Comparison of ENCODE assay signal across 8 mouse cellular contexts in genomic region chr10:112159882-112160560, GRCm38 (mm10). TPM values are rescaled to one million over a fixed set of nuclear protein-coding genes. Genes with fewer than 3 reads are reported as not detected.
A peak's percentile ranks its signal among the peaks of the same experiment; 100 is the strongest.
DNase-seq lines count a peak whose midpoint lies in the region; ATAC-seq and TF ChIP-seq lines count a peak whose summit lies in the region.
"Not testable (repeated sequence)": the region's sequence is repeated elsewhere in the genome, so short reads cannot be mapped to it uniquely, and the experiment has no call there.

Gene Glipr1l3 (minus strand): TSS chr10:112160327.

- not testable (repeated sequence) for H3K9me3 ChIP-seq in embryonic facial prominence, embryonic 14.5 days (ENCODE audit: control insufficient read depth, low read length); heart, embryonic 11.5 days (replicated peaks; ENCODE audit: control insufficient read depth, low read length); kidney, embryonic 16.5 days (ENCODE audit: low read length); limb, embryonic 14.5 days (ENCODE audit: control insufficient read depth, low read length); midbrain, embryonic 16.5 days (replicated peaks; ENCODE audit: control insufficient read depth, low read length, poor library complexity, severe bottlenecking)

- not testable (repeated sequence) for H3K36me3 ChIP-seq in embryonic facial prominence, embryonic 14.5 days (ENCODE audit: control insufficient read depth, insufficient read depth, low read length); heart, embryonic 11.5 days (ENCODE audit: control insufficient read depth, insufficient read depth, low read length); kidney, embryonic 16.5 days (ENCODE audit: insufficient read depth, low read length); limb, embryonic 14.5 days (ENCODE audit: control insufficient read depth, insufficient read depth, low read length); midbrain, embryonic 16.5 days (ENCODE audit: control insufficient read depth, insufficient read depth, low read length); spleen, adult 2 months (ENCODE audit: control insufficient read depth, insufficient read depth, low read length)

- ATAC-seq in embryonic facial prominence, embryonic 14.5 days (ENCODE audit: low read depth): peak; percentile 89
- peak; percentile 44; the same call in 1 of the 2 replicates for ATAC-seq in heart, embryonic 11.5 days (replicated peaks; ENCODE audit: insufficient number of reproducible peaks, low FRiP score, low TSS enrichment)
- peak; percentile 88 for ATAC-seq in kidney, embryonic 16.5 days (ENCODE audit: low FRiP score, low TSS enrichment)
- ATAC-seq in limb, embryonic 14.5 days (ENCODE audit: low FRiP score, low read depth): peak; percentile 78
- peak; percentile 97 for ATAC-seq in midbrain, embryonic 16.5 days

- 22% methylated on average over 15 of the region's 15 CpGs for WGBS in bone marrow, adult 2 months
- WGBS in embryonic facial prominence, embryonic 14.5 days: 23% methylated on average over 15 of the region's 15 CpGs
- WGBS in heart, embryonic 11.5 days (ENCODE audit: insufficient replicate concordance): 29% methylated on average over 15 of the region's 15 CpGs
- WGBS in kidney, embryonic 16.5 days: 21% methylated on average over 15 of the region's 15 CpGs
- WGBS in limb, embryonic 14.5 days: 19% methylated on average over 15 of the region's 15 CpGs
- 8% methylated on average over 15 of the region's 15 CpGs for WGBS in midbrain, embryonic 16.5 days
- 26% methylated on average over 15 of the region's 15 CpGs for WGBS in spleen, adult 2 months

- H3K27me3 ChIP-seq in embryonic facial prominence, embryonic 14.5 days (replicated peaks; ENCODE audit: control insufficient read depth, insufficient read depth, low read length); heart, embryonic 11.5 days (ENCODE audit: control insufficient read depth, insufficient read depth, low read length); kidney, embryonic 16.5 days (ENCODE audit: insufficient read depth, low read length); limb, embryonic 14.5 days (ENCODE audit: control insufficient read depth, insufficient read depth, low read length); midbrain, embryonic 16.5 days (ENCODE audit: control insufficient read depth, insufficient read depth, low read depth, low read length); spleen, adult 2 months (ENCODE audit: control insufficient read depth, insufficient read depth, low read length): not testable (repeated sequence)

- not testable (repeated sequence) for TF ChIP-seq POLR2A in bone marrow, adult 2 months (IDR thresholded peaks at IDR 0.05; ENCODE audit: borderline replicate concordance, control insufficient read depth, low read depth, low read length); limb, embryonic 14.5 days (IDR thresholded peaks at IDR 0.05; ENCODE audit: borderline replicate concordance, extremely low read depth, insufficient read depth, insufficient read length); spleen, adult 2 months (IDR thresholded peaks at IDR 0.05; ENCODE audit: low read depth, low read length)

- H3K27ac ChIP-seq in bone marrow, adult 2 months (ENCODE audit: control insufficient read depth, insufficient read depth, low read depth, low read length, poor library complexity); embryonic facial prominence, embryonic 14.5 days (replicated peaks; ENCODE audit: low read depth, low read length); heart, embryonic 11.5 days (ENCODE audit: low read depth, low read length); kidney, embryonic 16.5 days (ENCODE audit: low read length); limb, embryonic 14.5 days (replicated peaks; ENCODE audit: low read depth, low read length); spleen, adult 2 months (ENCODE audit: insufficient read depth, low read length): not testable (repeated sequence)
- H3K27ac ChIP-seq in midbrain, embryonic 16.5 days (ENCODE audit: low read length): peak within 1 kb of the TSS; percentile 65

- H3K4me2 ChIP-seq in embryonic facial prominence, embryonic 14.5 days (ENCODE audit: low read depth, low read length): peak within 1 kb of the TSS; percentile 20; the same call in 1 of the 2 replicates
- not testable (repeated sequence) for H3K4me2 ChIP-seq in heart, embryonic 11.5 days; kidney, embryonic 16.5 days (replicated peaks; ENCODE audit: low read depth, low read length)
- peak within 1 kb of the TSS; percentile 32 for H3K4me2 ChIP-seq in limb, embryonic 14.5 days (replicated peaks; ENCODE audit: low read depth, low read length, severe bottlenecking)
- H3K4me2 ChIP-seq in midbrain, embryonic 16.5 days (ENCODE audit: low read length): peak within 1 kb of the TSS; percentile 47

- peak; percentile 78 for TF ChIP-seq CTCF in bone marrow, adult 2 months (IDR thresholded peaks at IDR 0.05; ENCODE audit: control insufficient read depth, insufficient read depth, low read length)
- peak; percentile 19; the same call in 1 of the 2 replicates for TF ChIP-seq CTCF in spleen, adult 2 months (IDR thresholded peaks at IDR 0.05; ENCODE audit: extremely low read depth, insufficient read depth, insufficient read length, insufficient replicate concordance)

- H3K9ac ChIP-seq in embryonic facial prominence, embryonic 14.5 days (ENCODE audit: low read depth, low read length); heart, embryonic 11.5 days (ENCODE audit: low read depth, low read length); kidney, embryonic 16.5 days (replicated peaks; ENCODE audit: low read length); limb, embryonic 14.5 days (ENCODE audit: low read depth, low read length, severe bottlenecking); midbrain, embryonic 16.5 days (ENCODE audit: low read depth, low read length): not testable (repeated sequence)

- not testable (repeated sequence) for H3K4me1 ChIP-seq in bone marrow, adult 2 months (ENCODE audit: control insufficient read depth, insufficient read depth, low read length); embryonic facial prominence, embryonic 14.5 days (ENCODE audit: control insufficient read depth, insufficient read depth, low read length); heart, embryonic 11.5 days (ENCODE audit: control insufficient read depth, insufficient read depth, low read length); kidney, embryonic 16.5 days (ENCODE audit: insufficient read depth, low read length); limb, embryonic 14.5 days (ENCODE audit: control insufficient read depth, insufficient read depth, low read length); midbrain, embryonic 16.5 days (ENCODE audit: control insufficient read depth, insufficient read depth, low read length); spleen, adult 2 months (ENCODE audit: control insufficient read depth, insufficient read depth, insufficient read length)

- peak; percentile 38 to 55 for DNase-seq in B cell, adult 2 months
- DNase-seq in embryonic facial prominence, embryonic 14.5 days (ENCODE audit: low spot score): peak; percentile 95
- peak; percentile 96 for DNase-seq in limb, embryonic 14.5 days (ENCODE audit: low spot score)
- DNase-seq in spleen, adult 2 months (ENCODE audit: low read depth in 1 of 2, low spot score in 2 of 2): peak in 1 of 2 experiments; percentile 18

- H3K4me3 ChIP-seq in bone marrow, adult 2 months (replicated peaks; ENCODE audit: control insufficient read depth, low read depth, low read length); embryonic facial prominence, embryonic 14.5 days (ENCODE audit: low read depth, low read length); heart, embryonic 11.5 days (ENCODE audit: low read depth, low read length); kidney, embryonic 16.5 days (ENCODE audit: low read length); limb, embryonic 14.5 days (replicated peaks; ENCODE audit: low read length); spleen, adult 2 months (ENCODE audit: extremely low read depth, insufficient read depth, insufficient read length): not testable (repeated sequence)
- peak within 1 kb of the TSS; percentile 13; the same call in 1 of the 2 replicates for H3K4me3 ChIP-seq in midbrain, embryonic 16.5 days (ENCODE audit: low read depth, low read length)

RNA-seq across cellular contexts. Expression of gene Glipr1l3, which starts in this region (rescaled TPM):
- polyA plus RNA-seq in bone marrow, adult 2 months (2011; ENCODE audit: insufficient read depth, insufficient read length, low replicate concordance, missing spikeins): not detected in 2 replicates
- not detected in 2 replicates for polyA plus RNA-seq in embryonic facial prominence, embryonic 14.5 days (2014; fragmentation: Nextera tagmentation; extraction: Ambion mirVana)
- polyA plus RNA-seq in heart, embryonic 11.5 days (2014; fragmentation: Nextera tagmentation; extraction: Ambion mirVana): not detected in 2 replicates
- polyA plus RNA-seq in kidney, embryonic 16.5 days (2015; fragmentation: Nextera tagmentation; extraction: Ambion mirVana): not detected in 2 replicates
- not detected in 2 replicates for polyA plus RNA-seq in limb, embryonic 14.5 days (2012; rRNA removed)
- polyA plus RNA-seq in limb, embryonic 14.5 days (2014; fragmentation: Nextera tagmentation; extraction: Ambion mirVana): not detected in 2 replicates
- polyA plus RNA-seq in midbrain, embryonic 16.5 days (2015; fragmentation: Nextera tagmentation; extraction: Ambion mirVana): 0.56 and 0.63 TPM in 2 replicates
- polyA plus RNA-seq in spleen, adult 2 months (2012; rRNA removed): not detected in 2 replicates

Comparison
In these comparisons a context has a peak if more than half of its experiments do, and no peak if none do; other contexts are left out.
1. Peak in DNase-seq, ATAC-seq and H3K4me2 ChIP-seq in embryonic facial prominence, embryonic 14.5 days; RNA of the gene not detected or under 1 TPM.
2. Peak in ATAC-seq in heart, embryonic 11.5 days; RNA of the gene not detected or under 1 TPM.
3. Peak in ATAC-seq in kidney, embryonic 16.5 days; RNA of the gene not detected or under 1 TPM.
4. Peak in DNase-seq, ATAC-seq and H3K4me2 ChIP-seq in limb, embryonic 14.5 days; RNA of the gene not detected or under 1 TPM.
5. Peak in ATAC-seq, H3K4me3 ChIP-seq, H3K27ac ChIP-seq and H3K4me2 ChIP-seq in midbrain, embryonic 16.5 days; RNA of the gene not detected or under 1 TPM.
6. ATAC-seq: peak in every context shown above with its lines; median percentile 97 in midbrain, embryonic 16.5 days; 89 in embryonic facial prominence, embryonic 14.5 days; 88 in kidney, embryonic 16.5 days; 78 in limb, embryonic 14.5 days; 44 in heart, embryonic 11.5 days.